Mouse (Mus musculus) testis, adult 2 months (tissue): ENCODE data around the gene Vmn1r28.
"Not testable (repeated sequence)": the region's sequence is repeated elsewhere in the genome, so short reads cannot be mapped to it uniquely, and the experiment has no call there.

ENCODE experiments used
- CTCF ChIP-seq: fragments of 200-500 bp; IDR thresholded peaks from 2 replicates; pipeline ENCODE4 v1.5.1; 2012; ENCODE audit warnings: low read depth, mild to moderate bottlenecking, inconsistent platforms, low read length, moderate library complexity; ENCODE audit not compliant: control insufficient read depth, insufficient read depth, insufficient replicate concordance
- POLR2A ChIP-seq: fragments of 200-500 bp; IDR thresholded peaks from 2 replicates; pipeline ENCODE4 v1.6.1; 2012; ENCODE audit warnings: low read depth, mild to moderate bottlenecking, inconsistent platforms, low read length, moderate library complexity; ENCODE audit not compliant: control insufficient read depth

- TF ChIP-seq POLR2A, CTCF: not testable (repeated sequence)
Measured at GRCm38 (mm10) chr6:58298511-58298910, 36.7 kb downstream of the Vmn1r28 start.
